Mouse (Mus musculus): ENCODE measurements around the gene Atpaf1.
A peak's percentile ranks its signal among the peaks of the same experiment; 100 is the strongest.

Gene Atpaf1

GRCm38 (mm10) chr4:115815606-115816005 lies 31.0 kb downstream of the Atpaf1 start:
- no peak for DNase-seq

GRCm38 (mm10) chr4:115820199-115820598 lies 35.6 kb downstream of the Atpaf1 start:
- no peak for DNase-seq

GRCm38 (mm10) chr4:115820944-115821343 lies 36.3 kb downstream of the Atpaf1 start:
- no peak for DNase-seq

DNA sequence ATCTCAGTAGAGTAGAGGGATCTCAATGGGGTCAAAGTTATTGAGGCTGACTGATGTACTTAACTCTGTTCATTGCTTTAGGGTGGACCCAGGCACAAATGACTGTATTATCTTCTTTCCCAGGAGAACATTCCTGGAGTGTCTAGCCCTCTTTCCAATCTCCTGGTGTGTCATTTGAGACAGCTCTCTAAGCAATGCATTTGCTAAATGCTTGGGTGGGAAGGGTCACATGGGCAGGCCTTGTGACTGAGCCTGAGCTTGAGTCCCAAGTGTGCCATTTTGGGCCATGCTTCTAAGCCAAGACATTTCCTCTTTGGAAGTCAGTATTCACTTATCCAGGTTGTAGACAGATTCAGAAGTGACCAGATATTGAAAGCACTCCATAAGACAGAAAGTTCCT lies 36.8 kb downstream of the Atpaf1 start:
- DNase-seq = no peak

- DNase-seq = no peak
Measured at GRCm38 (mm10) chr4:115821928-115822327, 37.3 kb downstream of the Atpaf1 start.

- no peak for DNase-seq
Measured at GRCm38 (mm10) chr4:115824178-115824577, 39.6 kb downstream of the Atpaf1 start.

DNA sequence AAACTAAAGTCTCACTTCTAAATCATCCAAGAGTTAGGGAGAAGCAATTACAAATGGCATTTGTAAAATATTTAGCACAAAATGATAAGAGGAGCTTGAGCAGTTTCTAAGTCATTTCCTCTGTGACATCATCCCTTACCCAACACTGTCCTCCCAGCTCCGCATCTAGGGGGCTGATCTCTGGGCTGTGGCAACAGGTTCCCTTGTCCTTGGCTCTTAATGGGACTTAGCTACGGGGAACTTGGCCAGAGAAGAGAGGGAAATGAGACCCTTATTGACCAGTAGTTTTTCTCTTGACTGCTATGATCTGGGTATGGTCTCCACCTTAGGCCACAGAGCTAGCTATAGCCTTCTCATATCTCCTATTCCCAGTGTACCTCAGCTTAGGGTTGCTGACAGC lies 40.7 kb downstream of the Atpaf1 start:
- DNase-seq = no peak

DNA sequence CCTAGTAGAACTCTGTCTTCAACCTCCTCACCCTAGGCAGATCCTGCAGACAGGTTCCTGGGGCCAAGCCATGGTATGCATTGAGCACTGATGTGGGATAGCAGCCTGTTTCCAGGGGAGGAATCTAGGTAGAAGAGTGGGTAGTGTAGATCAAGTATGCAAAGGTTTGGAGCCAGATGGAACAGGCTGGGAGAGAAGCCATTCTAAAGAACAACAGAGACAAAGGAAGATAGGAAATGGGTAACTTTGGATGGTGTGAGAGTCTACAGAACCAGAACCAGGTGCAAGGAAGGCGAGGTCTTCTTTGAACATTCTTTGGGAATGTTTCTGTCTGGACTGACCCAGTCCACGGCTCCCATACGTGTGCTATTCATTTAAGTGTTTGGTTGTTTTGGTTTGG lies 42.5 kb downstream of the Atpaf1 start:
- DNase-seq = no peak

DNA sequence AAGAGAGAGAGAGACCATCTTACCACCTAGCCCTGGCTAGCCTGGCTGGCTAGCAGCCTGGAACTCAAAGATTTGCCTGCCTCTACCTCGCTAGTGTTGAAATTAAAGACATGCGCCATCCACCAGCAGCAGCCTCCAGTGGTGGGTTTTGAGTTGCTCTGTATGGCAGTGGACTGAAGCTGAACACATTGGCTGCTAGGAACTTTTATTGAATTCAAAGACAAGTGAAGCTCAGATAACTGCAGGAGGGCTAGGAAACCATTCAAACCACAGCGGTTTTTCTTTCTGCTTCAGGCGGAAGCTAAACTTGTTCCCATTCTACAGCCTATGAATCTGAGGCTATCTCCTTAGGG lies 42.9 kb downstream of the Atpaf1 start:
- no peak for DNase-seq

GRCm38 (mm10) chr4:115827888-115828571 lies 43.4 kb downstream of the Atpaf1 start, which contains the start of gene Mob3c:
Mob3c (plus strand) TSS chr4:115828092.
- DNase-seq = peak; percentile 61 to 65

DNA sequence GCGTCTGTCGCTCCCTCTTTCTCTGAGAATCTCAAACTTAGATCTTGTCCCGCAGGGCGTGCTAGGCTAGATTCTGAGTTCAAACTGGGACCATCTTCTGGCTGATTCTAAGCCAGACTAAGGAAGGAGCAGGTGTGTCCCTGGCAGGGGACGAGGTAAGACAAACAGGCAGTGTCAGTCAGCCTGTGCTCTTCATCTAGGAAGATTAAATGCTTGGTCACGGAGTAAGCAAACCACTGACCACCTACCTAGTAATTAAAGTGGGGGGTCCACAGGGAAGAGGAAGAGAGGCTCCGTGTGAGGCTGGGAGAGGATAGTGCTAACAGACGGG lies 43.9 kb downstream of the Atpaf1 start:
- no peak for DNase-seq

GRCm38 (mm10) chr4:115830491-115830890 lies 45.9 kb downstream of the Atpaf1 start:
- no peak for DNase-seq

DNA sequence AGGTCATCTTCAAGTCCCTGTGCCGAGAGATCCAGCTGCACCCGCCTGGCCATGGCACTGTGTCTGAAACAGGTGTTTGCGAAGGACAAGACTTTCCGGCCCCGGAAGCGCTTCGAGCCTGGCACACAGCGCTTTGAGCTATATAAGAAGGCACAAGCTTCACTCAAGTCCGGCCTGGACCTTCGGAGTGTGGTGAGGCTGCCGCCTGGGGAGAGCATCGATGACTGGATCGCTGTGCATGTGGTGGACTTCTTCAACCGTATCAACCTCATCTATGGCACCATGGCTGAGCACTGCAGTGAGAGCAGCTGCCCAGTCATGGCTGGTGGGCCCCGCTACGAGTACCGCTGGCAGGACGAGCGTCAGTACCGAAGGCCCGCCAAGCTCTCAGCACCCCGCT lies 46.6 kb downstream of the Atpaf1 start:
- no peak for DNase-seq

DNA sequence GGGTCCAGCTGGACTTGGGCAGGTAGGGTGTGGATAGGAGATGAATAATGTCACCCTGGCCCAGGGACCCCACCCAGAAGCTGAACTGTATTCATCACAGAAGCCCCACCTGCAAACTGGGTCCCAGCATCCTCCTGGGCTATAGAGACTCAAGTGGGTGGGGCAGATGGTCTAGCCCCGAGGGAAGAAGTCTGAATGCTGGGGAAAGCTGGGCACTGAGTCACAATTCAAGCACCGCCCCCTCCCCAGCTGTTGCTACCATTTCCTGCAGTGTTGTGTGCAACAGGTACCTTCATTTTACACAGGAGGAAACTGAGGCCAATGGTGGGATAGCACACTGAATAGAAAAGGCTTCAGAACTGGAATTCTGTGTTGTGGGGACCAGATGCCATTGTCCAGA lies 47.4 kb downstream of the Atpaf1 start:
- no peak for DNase-seq

DNA sequence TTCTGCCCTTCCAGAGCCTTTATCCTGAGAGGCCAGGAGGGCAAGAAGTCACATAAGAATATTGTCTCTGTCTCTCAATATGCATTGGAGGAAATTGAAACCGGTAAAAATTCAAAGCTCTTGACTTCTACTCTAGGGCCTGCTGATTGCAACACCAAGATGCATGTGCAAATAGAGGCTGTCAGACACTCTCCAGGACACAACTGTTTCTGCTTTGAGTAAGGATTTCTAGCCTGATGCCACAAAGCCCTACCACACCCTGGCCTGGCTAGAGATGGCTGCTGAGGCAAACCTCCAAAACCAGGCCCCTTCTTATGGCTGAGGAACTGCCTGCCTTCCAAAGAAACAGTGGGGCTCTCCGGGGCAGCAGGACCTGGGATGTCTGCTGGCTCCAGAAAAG lies 51.0 kb downstream of the Atpaf1 start:
- DNase-seq = no peak

DNA sequence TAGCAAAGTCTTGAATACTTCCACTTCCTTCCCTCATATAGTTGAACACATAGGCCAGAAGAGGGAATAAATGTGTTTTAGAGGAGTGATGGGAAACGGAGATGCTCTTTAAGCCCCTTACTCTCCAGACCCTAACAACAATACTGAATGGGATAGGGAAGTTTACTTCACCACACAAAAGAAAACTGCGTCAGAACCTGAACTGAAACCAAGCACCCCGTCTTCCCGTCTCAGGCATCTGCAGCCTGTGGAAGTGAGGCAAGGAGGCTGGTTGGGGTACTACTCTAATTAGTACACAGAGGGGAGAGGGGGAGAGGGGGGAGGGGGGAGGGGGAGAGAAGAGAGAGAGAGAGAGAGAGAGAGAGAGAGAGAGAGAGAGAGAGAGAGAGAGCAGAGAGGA lies 53.6 kb downstream of the Atpaf1 start:
- no peak for DNase-seq

- DNase-seq = peak; percentile 88 to 91
Measured at GRCm38 (mm10) chr4:115838696-115839641, 54.4 kb downstream of the Atpaf1 start, which contains the start of gene Mknk1. Mknk1 (plus strand) TSS chr4:115839198.

- peak in 1 of 2 experiments; percentile 13 for DNase-seq
Measured at GRCm38 (mm10) chr4:115839956-115840355, 55.3 kb downstream of the Atpaf1 start.

DNA sequence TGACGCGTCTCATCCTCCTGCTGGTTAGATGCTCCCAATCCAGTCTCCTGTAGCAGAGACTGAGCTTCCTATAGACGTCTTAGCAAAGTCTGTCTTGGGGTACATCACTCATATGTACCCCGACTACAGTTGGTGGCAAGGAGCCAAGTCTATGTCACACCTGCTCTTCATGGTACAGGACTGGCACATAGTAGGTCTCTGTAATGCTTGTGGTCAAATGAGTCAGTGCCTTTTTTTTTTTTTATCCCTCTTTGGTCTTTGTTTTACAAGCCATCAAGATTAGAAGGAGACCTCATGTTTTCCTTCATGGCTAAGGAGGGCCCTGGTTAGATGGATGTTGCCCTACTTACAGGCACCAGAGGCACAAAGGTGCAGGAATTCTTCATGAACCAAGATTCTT lies 56.2 kb downstream of the Atpaf1 start:
- DNase-seq = no peak

DNA sequence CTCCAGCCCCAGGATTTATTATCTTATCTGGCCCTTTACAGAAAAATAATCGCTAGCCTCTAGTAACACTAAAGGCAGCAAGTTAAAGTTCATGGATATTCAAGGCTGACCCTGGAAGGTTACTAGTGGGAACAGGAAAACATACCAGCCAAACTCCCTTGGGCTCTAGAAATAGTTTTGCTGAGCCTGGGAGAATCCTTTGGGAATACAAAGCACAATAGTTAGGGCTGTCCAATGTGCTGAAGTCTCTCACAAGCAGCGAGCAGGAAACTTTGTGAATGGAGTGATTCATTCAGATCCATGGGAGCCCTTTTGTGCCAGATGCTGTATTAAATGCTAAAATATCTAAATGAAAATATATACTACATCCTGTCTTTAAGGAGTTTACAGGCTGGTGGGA lies 62.0 kb downstream of the Atpaf1 start:
- no peak for DNase-seq

DNA sequence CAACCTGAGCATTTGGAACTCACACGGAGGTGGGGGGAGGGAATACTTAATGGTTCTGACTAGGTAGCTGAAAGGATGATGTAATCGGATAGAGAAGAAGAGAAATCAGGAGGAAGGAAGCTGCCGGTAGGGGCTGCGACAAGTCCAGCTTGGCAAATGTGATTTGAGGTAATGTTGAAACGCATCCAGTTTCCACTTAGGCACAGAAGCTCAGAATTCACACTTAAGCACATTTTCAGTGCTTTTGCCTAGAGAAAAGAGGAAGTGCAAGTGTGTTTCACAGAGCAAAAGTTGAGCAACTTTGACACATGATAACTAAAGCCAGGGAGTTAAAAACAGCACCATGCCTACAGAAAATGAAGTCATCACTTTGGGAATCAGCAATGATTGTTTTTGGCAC lies 62.8 kb downstream of the Atpaf1 start:
- DNase-seq = no peak

- no peak for DNase-seq
Measured at GRCm38 (mm10) chr4:115848083-115848482, 63.5 kb downstream of the Atpaf1 start.

DNA sequence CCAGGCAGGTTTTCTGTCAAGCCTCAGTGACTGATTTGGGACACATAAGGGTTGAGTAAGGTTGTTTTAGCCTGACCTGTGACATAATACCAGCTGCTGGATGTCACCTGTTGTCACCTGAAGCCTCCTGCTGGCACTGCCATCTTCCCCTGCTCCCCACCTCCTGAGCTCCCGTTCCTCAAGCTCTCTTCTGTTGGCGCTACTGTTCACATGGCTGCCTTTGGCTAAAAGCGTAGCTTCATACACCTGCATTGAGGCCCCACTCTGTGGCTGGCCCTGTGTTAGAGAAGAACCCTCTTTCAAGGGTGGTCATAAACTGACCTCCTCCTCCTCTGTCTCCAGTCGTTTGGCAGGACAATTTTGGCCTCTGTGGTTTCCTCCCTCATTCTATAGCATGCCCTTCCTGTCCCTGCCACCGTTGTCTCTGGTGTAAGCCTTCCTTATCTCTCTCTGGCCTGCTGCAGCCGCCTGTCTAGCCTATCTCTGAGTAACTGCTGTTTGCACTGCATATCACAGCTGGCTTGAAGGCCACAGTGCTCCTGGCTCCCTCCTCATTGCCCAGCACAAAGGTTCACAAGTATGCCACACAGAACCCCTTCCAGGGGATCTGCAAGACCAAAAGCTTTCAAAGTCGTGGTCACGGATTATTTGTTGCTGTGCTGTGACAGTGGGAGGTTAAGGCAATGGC lies 64.5 kb downstream of the Atpaf1 start:
- no peak for DNase-seq

DNA sequence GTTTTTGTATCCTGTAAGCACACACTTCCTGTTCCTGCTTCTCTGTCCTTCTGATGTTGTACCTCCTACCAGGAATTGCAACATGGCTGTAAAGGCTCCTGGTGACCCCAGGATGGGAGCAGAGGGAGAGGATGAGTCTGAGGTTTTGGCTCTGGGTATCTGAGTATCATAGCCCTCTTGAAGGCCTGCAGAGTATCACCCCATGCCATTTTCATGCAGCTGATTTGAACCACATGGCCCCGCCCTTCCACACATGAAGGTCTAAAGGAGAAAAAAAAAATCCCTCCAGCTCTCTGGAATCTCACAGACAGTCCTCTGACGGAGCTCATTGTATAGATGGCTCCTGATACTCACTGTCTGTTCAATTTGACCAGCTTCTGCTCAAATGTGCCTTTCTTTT lies 65.5 kb downstream of the Atpaf1 start:
- DNase-seq = no peak

Measured in cerebellum, postnatal 36 days (tissue).